Mouse (Mus musculus): ENCODE results near the gene Cpeb4. TPM values are rescaled to one million over a fixed set of nuclear protein-coding genes. Genes with fewer than 3 reads are reported as not detected.

Cpeb4 gene
- polyA plus RNA-seq, 1 experiment from 2014 or later, result 7.1 TPM

GRCm38 (mm10) chr11:31912958-31913357 lies 40.9 kb downstream of the Cpeb4 start:
- Histone ChIP-seq H3K4me3 (ENCODE audit: low read depth, low read length) (no peak overlapping the region), H3K4me1 (ENCODE audit: control insufficient read depth, insufficient read depth, low read length) (no peaks in the 10 kb centered on the region), H3K27me3 (ENCODE audit: control insufficient read depth, insufficient read depth, low read length) (no peaks in the 10 kb centered on the region), H3K27ac (replicated peaks; ENCODE audit: low read depth, low read length) (no peak overlapping the region), H3K36me3 (replicated peaks; ENCODE audit: control insufficient read depth, insufficient read depth, low read depth, low read length) (no peaks in the 10 kb centered on the region), H3K9me3 (replicated peaks; ENCODE audit: control insufficient read depth, low read length) (no peaks in the 10 kb centered on the region), H3K9ac (replicated peaks; ENCODE audit: low read length) (no peak overlapping the region), H3K4me2 (ENCODE audit: low read depth, low read length) (no peak overlapping the region)
- DNase-seq (ENCODE audit: low spot score) (no peak), ATAC-seq (replicated peaks; ENCODE audit: insufficient number of reproducible peaks, low FRiP score, low TSS enrichment, low read depth) (no peak)

- no peak overlapping the region for H3K27ac ChIP-seq (replicated peaks; ENCODE audit: low read depth, low read length)
- WGBS, result 94% methylated on average over 1 of the region's 1 CpGs
- no peak for DNase-seq (ENCODE audit: low spot score)
- no peak for ATAC-seq (replicated peaks; ENCODE audit: insufficient number of reproducible peaks, low FRiP score, low TSS enrichment, low read depth)
- no peaks in the 10 kb centered on the region for H3K4me1 ChIP-seq (ENCODE audit: control insufficient read depth, insufficient read depth, low read length)
- no peak overlapping the region for H3K4me3 ChIP-seq (ENCODE audit: low read depth, low read length)
- H3K4me2 ChIP-seq (ENCODE audit: low read depth, low read length), result no peak overlapping the region
- H3K9me3 ChIP-seq (replicated peaks; ENCODE audit: control insufficient read depth, low read length), result no peaks in the 10 kb centered on the region
- no peak overlapping the region for H3K9ac ChIP-seq (replicated peaks; ENCODE audit: low read length)
- H3K27me3 ChIP-seq (ENCODE audit: control insufficient read depth, insufficient read depth, low read length), result no peaks in the 10 kb centered on the region
- H3K36me3 ChIP-seq (replicated peaks; ENCODE audit: control insufficient read depth, insufficient read depth, low read depth, low read length), result no peaks in the 10 kb centered on the region
These were observed 45.8 kb downstream of the Cpeb4 start for GRCm38 (mm10) chr11:31917769-31918168.

GRCm38 (mm10) chr11:31930051-31930450 lies 58.0 kb downstream of the Cpeb4 start:
- Histone ChIP-seq H3K4me3 (ENCODE audit: low read depth, low read length) (no peak overlapping the region), H3K36me3 (replicated peaks; ENCODE audit: control insufficient read depth, insufficient read depth, low read depth, low read length) (no peaks in the 10 kb centered on the region), H3K9me3 (replicated peaks; ENCODE audit: control insufficient read depth, low read length) (no peaks in the 10 kb centered on the region), H3K9ac (replicated peaks; ENCODE audit: low read length) (no peak overlapping the region), H3K27ac (replicated peaks; ENCODE audit: low read depth, low read length) (no peak overlapping the region), H3K4me1 (ENCODE audit: control insufficient read depth, insufficient read depth, low read length) (no peaks in the 10 kb centered on the region), H3K4me2 (ENCODE audit: low read depth, low read length) (no peak overlapping the region), H3K27me3 (ENCODE audit: control insufficient read depth, insufficient read depth, low read length) (no peaks in the 10 kb centered on the region)
- DNase-seq (ENCODE audit: low spot score) (no peak), ATAC-seq (replicated peaks; ENCODE audit: insufficient number of reproducible peaks, low FRiP score, low TSS enrichment, low read depth) (no peak)
- 94% methylated on average over 10 of the region's 10 CpGs for WGBS

GRCm38 (mm10) chr11:31935652-31936051 lies 63.6 kb downstream of the Cpeb4 start:
- WGBS, result 39% methylated on average over 4 of the region's 4 CpGs
- no peak overlapping the region for H3K4me3 ChIP-seq (ENCODE audit: low read depth, low read length)
- H3K4me1 ChIP-seq (ENCODE audit: control insufficient read depth, insufficient read depth, low read length), result no peaks in the 10 kb centered on the region
- H3K9me3 ChIP-seq (replicated peaks; ENCODE audit: control insufficient read depth, low read length), result no peaks in the 10 kb centered on the region
- ATAC-seq (replicated peaks; ENCODE audit: insufficient number of reproducible peaks, low FRiP score, low TSS enrichment, low read depth) (no peak), DNase-seq (ENCODE audit: low spot score) (no peak)
- no peaks in the 10 kb centered on the region for H3K27me3 ChIP-seq (ENCODE audit: control insufficient read depth, insufficient read depth, low read length)
- no peak overlapping the region for H3K4me2 ChIP-seq (ENCODE audit: low read depth, low read length)
- H3K9ac ChIP-seq (replicated peaks; ENCODE audit: low read length), result no peak overlapping the region
- H3K27ac ChIP-seq (replicated peaks; ENCODE audit: low read depth, low read length), result no peak overlapping the region
- H3K36me3 ChIP-seq (replicated peaks; ENCODE audit: control insufficient read depth, insufficient read depth, low read depth, low read length), result no peaks in the 10 kb centered on the region

- Histone ChIP-seq H3K9me3 (replicated peaks; ENCODE audit: control insufficient read depth, low read length) (no peaks in the 10 kb centered on the region), H3K9ac (replicated peaks; ENCODE audit: low read length) (no peak overlapping the region), H3K4me3 (ENCODE audit: low read depth, low read length) (no peak overlapping the region), H3K36me3 (replicated peaks; ENCODE audit: control insufficient read depth, insufficient read depth, low read depth, low read length) (no peaks in the 10 kb centered on the region), H3K27ac (replicated peaks; ENCODE audit: low read depth, low read length) (no peak overlapping the region), H3K4me2 (ENCODE audit: low read depth, low read length) (no peak overlapping the region), H3K4me1 (ENCODE audit: control insufficient read depth, insufficient read depth, low read length) (no peaks in the 10 kb centered on the region), H3K27me3 (ENCODE audit: control insufficient read depth, insufficient read depth, low read length) (no peaks in the 10 kb centered on the region)
- WGBS, result 91% methylated on average over 10 of the region's 10 CpGs
- ATAC-seq (replicated peaks; ENCODE audit: insufficient number of reproducible peaks, low FRiP score, low TSS enrichment, low read depth), result no peak
- no peak for DNase-seq (ENCODE audit: low spot score)
These were observed 65.0 kb downstream of the Cpeb4 start for GRCm38 (mm10) chr11:31936910-31937525.

GRCm38 (mm10) chr11:31940898-31941639 lies 69.1 kb downstream of the Cpeb4 start:
- Histone ChIP-seq H3K27ac (replicated peaks; ENCODE audit: low read depth, low read length) (no peak overlapping the region), H3K4me2 (ENCODE audit: low read depth, low read length) (no peak overlapping the region), H3K27me3 (ENCODE audit: control insufficient read depth, insufficient read depth, low read length) (no peaks in the 10 kb centered on the region), H3K4me3 (ENCODE audit: low read depth, low read length) (no peak overlapping the region), H3K36me3 (replicated peaks; ENCODE audit: control insufficient read depth, insufficient read depth, low read depth, low read length) (no peaks in the 10 kb centered on the region), H3K9me3 (replicated peaks; ENCODE audit: control insufficient read depth, low read length) (no peaks in the 10 kb centered on the region), H3K4me1 (ENCODE audit: control insufficient read depth, insufficient read depth, low read length) (no peaks in the 10 kb centered on the region), H3K9ac (replicated peaks; ENCODE audit: low read length) (no peak overlapping the region)
- ATAC-seq (replicated peaks; ENCODE audit: insufficient number of reproducible peaks, low FRiP score, low TSS enrichment, low read depth), result no peak
- 76% methylated on average over 13 of the region's 13 CpGs for WGBS
- no peak for DNase-seq (ENCODE audit: low spot score)

GRCm38 (mm10) chr11:31941640-31942638 lies 69.9 kb downstream of the Cpeb4 start:
- Histone ChIP-seq H3K9ac (replicated peaks; ENCODE audit: low read length) (no peak overlapping the region), H3K36me3 (replicated peaks; ENCODE audit: control insufficient read depth, insufficient read depth, low read depth, low read length) (no peaks in the 10 kb centered on the region), H3K27ac (replicated peaks; ENCODE audit: low read depth, low read length) (no peak overlapping the region), H3K4me2 (ENCODE audit: low read depth, low read length) (no peak overlapping the region), H3K4me3 (ENCODE audit: low read depth, low read length) (no peak overlapping the region), H3K9me3 (replicated peaks; ENCODE audit: control insufficient read depth, low read length) (no peaks in the 10 kb centered on the region), H3K4me1 (ENCODE audit: control insufficient read depth, insufficient read depth, low read length) (no peaks in the 10 kb centered on the region), H3K27me3 (ENCODE audit: control insufficient read depth, insufficient read depth, low read length) (no peaks in the 10 kb centered on the region)
- no peak for ATAC-seq (replicated peaks; ENCODE audit: insufficient number of reproducible peaks, low FRiP score, low TSS enrichment, low read depth)
- DNase-seq (ENCODE audit: low spot score), result no peak
- 85% methylated on average over 4 of the region's 4 CpGs for WGBS

Measured in embryonic facial prominence, embryonic 11.5 days (tissue).